Mouse (Mus musculus) bone marrow, adult 2 months (tissue): Measurements from ENCODE around the gene Rad51b.

Source experiments
- CTCF ChIP-seq: fragments of 200-500 bp; IDR thresholded peaks from 2 replicates; pipeline ENCODE4 v1.5.1; 2011; ENCODE audit warnings: low read length, control low read depth; ENCODE audit not compliant: control insufficient read depth, insufficient read depth
- POLR2A ChIP-seq: fragments of 200-500 bp; IDR thresholded peaks from 2 replicates; pipeline ENCODE4 v1.6.1; 2011; ENCODE audit warnings: low read depth, mild to moderate bottlenecking, control low read depth, low read length, borderline replicate concordance; ENCODE audit not compliant: control insufficient read depth

GRCm38 (mm10) chr12:79575041-79575541, 278.0 kb downstream of the Rad51b start:
- TF ChIP-seq CTCF (no peak), POLR2A (no peak)
